Mouse (Mus musculus) sigmoid colon, adult 10 weeks (tissue): ENCODE results near the gene Papss1. TPM values are rescaled to one million over a fixed set of nuclear protein-coding genes. Genes with fewer than 3 reads are reported as not detected.

Source experiments
- polyA plus RNA-seq: library from polyadenylated mRNA; stranded (reverse); fragments of 350-450 nt; fragmentation: Illumina TruSeq; extraction: RNeasy Lipid Tissue Mini Kit (QIAGEN cat#74804); gene quantifications from one replicate; pipeline ENCODE4 v1.2.3, GENCODE M21; 2014; ENCODE audit warnings: low read depth, low replicate concordance

Gene Papss1
- polyA plus RNA-seq: 86.8 TPM

GRCm38 (mm10) chr3:131564430-131565256 lies at the start of gene Papss1:
Gene Papss1, plus strand, starts transcription at chr3:131564768.

Other genes starting within 250 kb of the Papss1 start
- 47.1 TPM for gene Sgms2, start 73.4 kb upstream of the Papss1 start, polyA plus RNA-seq